Mouse (Mus musculus): ENCODE results near the gene Nrip3.

DNA sequence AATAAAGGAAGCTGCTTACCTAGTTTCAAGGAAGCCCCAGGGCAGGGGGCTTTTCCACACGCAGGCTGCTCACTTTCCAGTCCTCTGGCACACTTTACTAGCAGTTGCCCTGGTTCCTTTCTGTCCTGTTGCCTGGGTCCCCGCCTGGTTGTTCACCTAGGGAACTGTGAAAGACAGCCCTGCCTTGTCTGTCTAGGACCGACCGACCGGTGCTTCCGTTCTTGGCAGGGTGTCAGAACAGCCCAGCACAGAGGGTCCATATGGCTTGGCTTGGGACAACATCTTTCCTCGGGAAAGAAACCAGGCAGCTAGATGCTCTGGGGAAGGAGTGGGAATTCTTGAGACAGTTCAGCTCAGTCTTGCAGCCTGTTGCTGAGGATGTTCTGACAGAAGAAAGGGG, 1.5 kb upstream of the Nrip3 start:
- TF ChIP-seq CTCF (IDR thresholded peaks at IDR 0.05; ENCODE audit: extremely low read depth, insufficient read length, insufficient replicate concordance, low read depth, low read length) (no peak), POLR2A (IDR thresholded peaks at IDR 0.05; ENCODE audit: low read depth, low read length) (no peak)
